Mouse (Mus musculus) cerebral cortex, adult 2 months (tissue): ENCODE data around the gene Lrch1.

Experiments
- WGBS: fragments of 180-500 bp; shearing (Covaris S2); methylation state at CpG from one replicate; pipeline ENCODE4 v1.1.7; 2018; 5-methylcytosine and 5-hydroxymethylcytosine counted together

Gene Lrch1

DNA sequence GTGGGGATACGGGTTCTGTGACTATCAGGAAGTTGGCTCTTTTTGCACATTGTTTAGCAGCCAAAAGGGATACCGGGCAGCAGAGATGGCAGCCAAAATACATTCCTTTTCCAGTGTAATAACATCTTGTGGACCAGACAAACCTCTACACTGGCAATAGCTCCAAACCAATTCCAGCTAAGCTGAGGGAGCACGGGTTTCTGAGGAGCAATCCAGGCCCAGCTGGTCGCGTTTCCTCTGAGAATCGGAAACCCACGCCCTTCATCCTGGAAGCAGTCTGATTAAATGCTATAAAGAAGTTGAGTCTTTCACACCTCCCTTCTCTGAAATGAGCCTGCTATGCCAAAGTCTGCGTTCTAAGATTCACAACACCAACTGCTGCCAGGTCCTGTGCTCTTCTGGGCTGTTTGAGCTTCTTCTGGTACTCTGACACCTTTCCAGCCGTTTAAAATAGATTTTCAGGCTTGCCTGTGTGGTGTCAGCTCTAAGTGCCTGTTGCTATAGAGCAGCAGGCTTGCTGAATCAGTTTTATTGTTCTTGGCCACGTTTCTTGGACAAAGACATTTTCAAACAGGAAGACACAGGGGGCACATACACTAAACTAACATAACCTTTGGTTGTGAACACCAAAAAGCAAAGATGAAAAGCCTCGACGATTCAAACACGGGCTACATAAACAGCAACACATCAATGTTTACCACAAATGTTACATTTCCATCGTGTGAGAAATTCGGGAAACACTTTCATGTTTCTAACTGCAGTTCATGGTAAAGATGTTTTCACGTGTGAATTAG, 94.5 kb downstream of the Lrch1 start:
- WGBS, result 15% methylated on average over 16 of the region's 16 CpGs

DNA sequence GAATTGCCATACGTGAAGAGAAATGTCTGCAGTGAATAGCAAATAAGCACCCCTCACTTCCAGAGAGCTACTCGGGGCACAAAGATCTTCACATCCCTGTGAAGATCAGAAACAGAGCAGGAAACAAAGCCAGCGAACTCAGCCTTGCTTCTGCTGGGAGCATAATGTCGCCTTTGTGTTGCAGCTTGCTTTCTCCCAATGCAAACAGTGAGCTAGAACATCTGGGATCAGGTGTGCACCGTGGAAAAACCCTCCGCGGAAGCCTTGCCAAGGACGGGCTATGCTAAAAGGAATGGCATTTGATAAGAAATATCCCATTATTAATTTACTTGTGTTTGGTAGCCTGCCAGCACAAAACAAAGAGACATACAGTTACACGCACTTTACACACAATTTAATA, 95.8 kb downstream of the Lrch1 start:
- 67% methylated on average over 9 of the region's 9 CpGs for WGBS

DNA sequence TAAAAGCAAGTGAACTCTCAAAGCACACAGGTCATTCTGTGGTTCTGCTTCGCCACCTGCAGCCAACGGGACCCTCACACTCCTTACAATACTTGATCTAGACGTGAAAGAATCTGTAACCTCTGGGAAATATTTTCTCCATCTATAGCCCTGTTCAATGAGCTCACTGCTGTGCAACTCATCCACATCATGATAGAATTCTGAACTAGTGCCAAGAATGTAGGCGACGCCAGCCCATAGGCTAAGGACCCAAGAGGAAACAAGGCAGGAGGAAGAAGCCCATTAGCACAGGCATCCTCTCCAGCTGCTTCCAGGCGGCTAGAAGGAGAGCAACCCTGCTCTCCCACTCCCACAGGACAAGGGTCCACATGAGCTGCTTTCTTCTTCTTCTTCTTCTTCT, 98.7 kb downstream of the Lrch1 start:
- WGBS, result 83% methylated on average over 6 of the region's 6 CpGs

DNA sequence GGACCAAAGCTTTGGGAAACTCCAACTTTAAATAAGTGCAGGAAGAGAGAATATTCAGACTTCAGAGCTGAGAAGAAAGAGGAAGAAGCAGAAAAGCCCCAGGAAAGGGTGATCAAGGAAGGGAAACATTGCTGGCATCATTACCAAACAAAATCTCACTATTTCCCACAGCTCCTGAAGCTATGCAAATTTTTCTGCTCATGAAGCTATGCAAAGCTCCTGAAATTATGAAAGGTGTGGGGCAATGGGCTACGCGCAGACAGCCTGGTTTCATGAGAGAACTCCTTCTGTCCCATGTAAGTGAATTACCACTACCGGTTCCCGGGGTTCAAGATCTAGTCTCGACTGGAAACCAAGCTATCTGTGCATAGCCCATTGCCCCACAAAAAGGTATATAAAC, 99.5 kb downstream of the Lrch1 start:
- 90% methylated on average over 5 of the region's 5 CpGs for WGBS

DNA sequence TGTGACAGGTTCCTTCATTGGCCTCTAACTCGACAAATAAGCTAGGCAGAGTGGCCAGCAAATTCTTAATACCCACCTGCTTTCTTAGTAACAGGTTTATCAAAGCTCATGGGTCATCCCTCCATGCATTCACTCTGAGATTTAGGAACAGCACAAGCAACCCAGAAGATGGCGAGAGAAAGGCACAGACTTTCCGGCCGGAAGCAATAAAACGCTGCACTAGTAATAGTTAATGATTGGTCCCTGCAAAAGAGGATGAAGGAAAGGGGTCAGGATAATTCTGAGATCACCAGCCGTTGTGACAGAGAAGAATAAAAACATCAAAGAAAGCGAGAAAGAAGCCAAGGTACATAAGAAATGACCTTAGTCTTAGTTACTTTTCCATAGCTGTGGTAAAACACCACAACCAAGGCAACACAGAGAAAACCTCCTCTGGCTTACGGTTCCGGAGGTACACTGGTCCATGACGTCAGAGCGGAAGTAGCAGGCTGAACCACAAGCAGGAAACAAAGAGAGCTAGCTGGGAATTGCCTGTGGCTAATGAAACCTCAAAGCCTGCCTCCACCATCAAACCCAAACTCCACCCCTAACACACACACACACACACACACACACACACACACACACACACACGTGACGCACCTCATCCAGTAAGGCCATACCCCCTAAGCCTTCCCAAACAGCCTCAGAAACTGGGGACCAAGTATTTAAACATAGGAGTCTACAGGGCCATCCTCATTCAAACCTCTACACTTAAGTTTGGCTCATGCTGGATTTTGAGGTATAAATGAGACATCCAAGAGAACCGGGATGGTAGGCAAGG, 100.2 kb downstream of the Lrch1 start:
- WGBS, result 68% methylated on average over 14 of the region's 14 CpGs

DNA sequence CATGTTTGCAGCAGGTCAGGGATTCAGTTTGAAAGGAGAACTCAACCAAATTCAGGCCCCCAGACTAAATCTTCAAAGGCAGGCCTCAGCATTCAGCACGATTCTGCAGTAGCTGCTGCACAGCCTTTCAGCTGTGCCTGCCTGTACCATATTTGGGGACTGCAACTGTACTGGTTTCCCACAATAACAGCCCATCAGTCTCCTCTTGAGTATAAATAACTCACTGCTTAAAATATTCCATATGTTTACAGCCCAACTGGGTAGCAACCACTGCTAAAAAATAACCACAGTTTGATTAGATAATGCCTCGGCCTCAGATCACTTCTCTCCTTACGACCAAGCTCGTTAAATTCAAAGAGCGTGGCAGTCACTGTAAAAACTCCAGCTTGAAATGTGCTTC, 101.0 kb downstream of the Lrch1 start:
- WGBS, result 42% methylated on average over 5 of the region's 5 CpGs

DNA sequence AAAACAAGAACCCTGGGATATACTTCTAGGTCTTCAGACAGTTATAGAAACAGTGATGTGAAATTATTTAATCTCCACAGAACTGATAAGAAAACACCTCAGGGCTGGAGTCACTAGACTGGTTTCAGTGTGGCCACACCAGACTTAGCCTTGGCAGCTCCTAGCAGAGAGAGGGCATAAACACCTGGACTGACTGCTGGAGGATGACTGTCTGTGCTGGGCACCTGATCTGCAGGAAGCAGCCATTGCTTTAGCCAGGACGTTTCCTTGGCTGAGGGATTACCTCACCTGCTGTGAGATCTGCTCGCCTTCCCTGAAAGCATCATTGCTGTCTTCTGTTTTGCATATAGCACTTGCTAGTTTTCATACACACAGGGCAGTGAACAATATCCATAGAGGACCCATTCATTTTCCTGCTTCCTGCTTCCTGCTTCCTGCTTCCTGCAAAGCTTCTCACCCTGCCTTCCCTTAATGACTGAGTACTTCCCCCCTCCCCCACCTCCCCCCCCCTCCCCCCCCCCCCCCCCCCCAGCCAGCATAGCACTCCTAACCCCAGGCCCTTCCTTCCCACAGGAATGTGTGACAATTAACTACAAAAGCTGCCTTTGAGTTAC, 101.9 kb downstream of the Lrch1 start:
- WGBS, result 60% methylated on average over 2 of the region's 2 CpGs

DNA sequence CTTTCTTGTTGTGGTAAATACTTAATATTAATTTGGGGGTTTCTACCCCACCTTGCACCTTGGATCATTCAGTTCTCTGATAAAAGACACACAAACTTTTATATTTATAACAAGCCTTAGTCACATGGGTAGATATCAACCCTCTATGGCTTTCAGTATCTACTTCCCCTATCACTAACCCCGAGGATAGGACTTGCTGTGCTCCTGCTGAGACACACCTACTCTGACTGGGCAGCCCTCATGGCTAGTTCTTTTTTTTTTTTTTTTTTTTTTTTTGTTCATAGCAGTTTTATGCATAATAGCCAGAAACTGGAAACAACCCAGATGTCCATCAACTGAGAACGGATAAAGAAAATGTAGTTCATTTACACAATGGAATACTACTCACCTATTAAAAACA, 106.0 kb downstream of the Lrch1 start:
- 76% methylated on average over 2 of the region's 2 CpGs for WGBS

DNA sequence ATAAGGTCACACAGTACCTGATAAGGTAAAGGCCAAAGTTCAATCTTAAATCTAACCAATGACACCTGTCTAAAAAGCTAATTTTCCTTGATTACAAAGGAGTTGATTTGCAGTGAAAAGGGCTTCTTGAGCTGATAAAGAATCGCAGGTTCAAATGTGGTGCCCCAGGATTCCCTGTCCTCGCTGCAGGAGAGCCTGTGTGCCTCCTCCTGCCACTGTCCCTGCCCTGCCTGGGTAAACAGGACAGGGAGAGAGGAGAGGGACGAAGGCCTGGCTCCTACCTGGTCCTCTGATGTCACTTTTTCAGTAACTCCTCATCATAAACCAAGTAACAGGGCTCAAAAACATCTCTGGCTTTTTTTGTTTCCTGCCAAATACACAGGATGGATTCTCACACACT, 106.4 kb downstream of the Lrch1 start:
- WGBS, result 95% methylated on average over 3 of the region's 3 CpGs

DNA sequence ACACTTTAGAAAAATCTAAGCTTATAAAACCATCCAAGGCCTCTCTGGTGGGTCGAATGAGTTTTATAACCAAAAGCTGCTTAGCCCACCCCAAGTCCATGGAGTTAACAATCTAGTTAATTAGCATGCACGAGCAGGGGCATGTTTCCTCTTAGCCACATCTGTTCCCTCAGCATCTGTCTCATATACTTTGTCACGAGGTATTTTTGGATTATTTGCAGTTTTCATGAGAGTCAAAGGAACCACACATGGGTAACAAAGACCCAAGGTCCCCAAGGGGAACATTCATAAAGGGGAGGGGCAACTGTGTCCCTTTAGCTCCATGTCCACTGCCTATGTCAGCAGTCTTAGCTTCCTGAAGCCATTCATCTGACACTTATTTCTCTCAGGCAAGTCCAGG, 106.9 kb downstream of the Lrch1 start:
- WGBS, result 61% methylated on average over 3 of the region's 3 CpGs

DNA sequence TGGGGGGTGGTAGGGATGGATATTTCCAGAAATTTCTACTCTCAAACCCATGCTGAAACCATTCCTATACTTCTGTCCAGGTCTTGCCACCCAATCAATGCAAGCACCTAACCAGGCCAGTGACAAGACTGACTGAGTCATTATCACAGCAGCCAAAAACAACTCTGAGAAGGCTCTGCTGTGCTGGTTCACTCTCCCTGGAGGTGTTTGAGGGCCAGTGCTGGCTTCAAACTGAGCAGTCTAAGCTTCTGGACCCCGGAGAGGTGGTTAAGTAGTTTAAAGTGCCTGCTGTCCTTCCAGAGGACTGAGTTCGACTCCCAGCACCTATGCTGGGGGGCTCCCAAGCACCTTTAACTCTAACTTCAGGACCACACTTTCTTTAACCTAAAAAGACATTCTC, 107.3 kb downstream of the Lrch1 start:
- 75% methylated on average over 2 of the region's 2 CpGs for WGBS

DNA sequence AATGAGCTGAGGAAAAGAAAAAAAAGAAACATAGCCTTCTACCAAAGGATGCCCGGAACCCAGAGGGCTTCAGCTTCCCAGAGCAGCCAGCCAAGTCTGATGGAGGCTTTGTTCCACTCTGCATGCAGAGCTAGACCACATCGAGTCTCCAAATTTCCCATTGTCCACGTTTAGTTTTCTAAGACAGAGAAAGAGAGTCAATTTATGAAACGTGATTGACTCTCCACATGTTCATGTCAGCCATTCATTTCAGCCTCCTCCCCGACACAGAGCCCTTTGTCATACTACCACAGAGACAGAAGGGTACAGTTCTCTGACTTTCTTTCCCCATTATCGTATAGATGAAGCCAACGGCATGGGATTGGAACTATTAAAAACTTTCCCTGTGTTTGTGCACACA, 108.9 kb downstream of the Lrch1 start:
- WGBS, result 80% methylated on average over 7 of the region's 7 CpGs

DNA sequence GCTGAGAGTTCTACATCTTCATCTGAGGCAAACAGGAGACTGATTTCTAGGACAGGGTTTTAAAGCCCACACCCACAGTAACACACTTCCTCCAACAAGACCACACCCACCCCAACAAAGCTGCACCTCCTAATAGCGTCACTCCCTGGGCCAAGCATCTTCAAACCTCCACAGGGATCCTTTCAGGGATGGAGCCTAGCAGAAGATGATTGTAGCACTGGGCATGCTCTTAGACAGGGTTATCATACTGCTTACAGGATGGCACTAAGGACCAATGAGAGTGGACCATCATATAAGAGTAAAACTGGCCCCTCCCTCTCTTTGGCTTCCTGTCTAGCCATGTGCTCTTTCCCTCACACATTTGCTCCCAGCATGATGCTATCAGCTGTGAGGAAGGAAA, 112.7 kb downstream of the Lrch1 start:
- 59% methylated on average over 1 of the region's 1 CpGs for WGBS

DNA sequence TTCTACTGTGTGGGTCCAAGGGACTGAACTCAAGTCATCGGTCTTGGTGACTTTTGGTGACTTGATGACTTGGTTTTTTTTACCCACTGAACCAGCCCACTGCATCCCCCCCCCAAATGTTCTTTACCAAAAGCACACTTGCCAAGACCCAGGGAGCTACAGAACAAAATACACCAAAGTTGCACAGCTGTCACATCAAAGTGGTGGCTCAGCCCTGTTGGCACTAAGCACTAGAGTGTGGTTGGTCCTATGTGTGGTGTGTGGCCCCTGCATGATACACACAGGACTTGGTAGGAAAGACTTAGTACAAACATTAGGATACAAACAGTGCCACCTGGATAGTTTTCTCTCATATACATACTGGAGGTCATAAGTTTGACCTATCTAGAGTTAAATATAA, 113.5 kb downstream of the Lrch1 start:
- whole genome bisulfite sequencing, result 96% methylated on average over 1 of the region's 1 CpGs

DNA sequence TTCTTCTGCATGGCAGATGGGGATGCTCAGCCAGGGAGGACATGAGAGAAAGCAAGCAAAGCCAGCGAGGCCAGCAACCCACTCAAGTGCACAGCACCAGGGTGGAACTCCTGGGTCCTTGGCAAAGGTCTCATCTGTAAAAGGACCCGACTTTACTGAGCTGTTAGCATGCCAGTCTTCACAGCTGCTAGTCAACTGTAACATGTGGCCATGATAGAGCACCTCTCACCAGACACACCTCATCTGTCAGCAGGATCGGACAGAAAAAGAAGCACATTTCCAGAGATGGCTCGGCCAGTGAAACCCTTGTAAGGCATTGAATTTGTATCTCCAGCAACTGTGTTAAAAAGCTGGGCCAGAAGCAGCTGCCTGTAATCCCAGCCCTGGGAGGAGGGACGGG, 116.0 kb downstream of the Lrch1 start:
- WGBS, result 87% methylated on average over 5 of the region's 5 CpGs

DNA sequence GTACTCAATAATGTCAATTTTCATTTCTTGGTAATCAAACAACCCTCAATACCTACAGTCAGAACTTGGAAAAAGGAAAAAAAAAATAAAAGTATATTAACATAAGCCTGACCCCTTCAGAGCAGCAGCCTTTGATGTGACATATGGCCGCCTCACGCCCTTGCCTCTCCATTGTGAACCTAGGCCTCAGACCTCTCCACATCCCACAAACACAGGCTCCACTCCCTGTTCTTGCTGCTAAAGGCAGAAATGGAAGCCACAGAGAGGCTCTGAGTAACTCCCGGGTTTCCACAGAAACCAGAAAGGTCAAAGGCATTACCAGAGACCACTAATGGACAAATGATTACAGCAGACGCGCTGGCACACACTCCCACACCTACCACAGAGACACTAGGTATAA, 116.6 kb downstream of the Lrch1 start:
- WGBS, result 92% methylated on average over 5 of the region's 5 CpGs

DNA sequence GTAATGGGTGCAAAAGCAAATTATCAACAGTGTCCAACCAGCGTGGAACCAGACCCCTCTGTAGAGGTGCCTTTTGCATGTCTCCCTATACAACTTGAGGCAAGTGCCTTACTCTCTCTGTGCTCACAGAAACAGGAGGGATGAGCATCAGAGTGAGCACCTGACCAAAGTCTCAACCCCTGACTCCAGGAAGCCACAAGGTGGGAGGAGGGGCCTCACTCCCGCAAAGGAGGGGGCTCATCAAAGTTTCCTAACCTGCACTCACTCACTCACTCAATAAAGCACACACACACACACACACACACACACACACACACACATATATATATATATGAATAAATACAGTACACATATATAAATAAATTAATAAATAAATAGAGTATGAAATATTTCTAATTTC, 117.1 kb downstream of the Lrch1 start:
- 87% methylated on average over 2 of the region's 2 CpGs for WGBS

DNA sequence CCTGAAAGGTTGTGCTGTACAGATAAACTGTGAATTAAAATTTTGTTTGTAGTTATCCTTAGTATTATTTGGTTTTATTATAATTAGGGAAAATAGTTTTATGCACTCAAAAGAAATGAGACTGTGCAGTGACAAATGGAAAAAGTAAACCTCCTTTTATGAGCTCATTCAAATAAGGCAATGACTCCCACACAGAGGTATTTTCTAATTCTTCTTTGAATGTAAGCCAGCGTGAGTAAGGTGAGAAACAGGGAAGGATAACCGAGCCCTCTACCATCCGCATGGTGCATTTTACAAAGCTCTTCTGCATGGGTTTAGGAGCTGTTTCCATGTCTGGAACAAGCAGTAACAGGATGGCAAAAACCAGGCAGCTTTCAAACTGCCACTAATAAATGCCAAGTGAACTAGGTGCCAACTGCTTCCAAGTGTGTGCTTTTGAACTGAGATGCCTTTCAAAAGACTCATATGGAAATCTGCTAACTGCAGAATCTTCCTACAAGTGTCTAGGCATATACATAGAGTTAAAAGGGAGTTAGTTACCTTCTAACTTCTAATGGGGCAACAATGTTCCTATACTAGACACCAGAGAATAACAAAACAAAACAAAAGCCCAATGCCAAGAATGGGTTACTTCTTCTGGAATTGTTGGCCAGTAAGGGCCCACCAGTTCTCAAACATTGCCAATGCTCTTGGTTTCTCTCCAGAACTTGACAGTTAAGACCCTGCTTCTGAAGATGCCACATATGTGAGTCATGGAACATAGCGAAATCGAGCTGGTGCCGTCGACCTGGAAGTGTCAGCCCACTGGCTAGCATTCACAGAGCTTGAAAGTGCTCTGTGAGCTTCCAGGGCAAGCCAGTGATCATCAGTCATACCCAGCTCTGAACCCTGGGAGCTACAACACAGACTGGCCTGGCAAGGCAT, 124.7 kb downstream of the Lrch1 start:
- 64% methylated on average over 7 of the region's 7 CpGs for WGBS

DNA sequence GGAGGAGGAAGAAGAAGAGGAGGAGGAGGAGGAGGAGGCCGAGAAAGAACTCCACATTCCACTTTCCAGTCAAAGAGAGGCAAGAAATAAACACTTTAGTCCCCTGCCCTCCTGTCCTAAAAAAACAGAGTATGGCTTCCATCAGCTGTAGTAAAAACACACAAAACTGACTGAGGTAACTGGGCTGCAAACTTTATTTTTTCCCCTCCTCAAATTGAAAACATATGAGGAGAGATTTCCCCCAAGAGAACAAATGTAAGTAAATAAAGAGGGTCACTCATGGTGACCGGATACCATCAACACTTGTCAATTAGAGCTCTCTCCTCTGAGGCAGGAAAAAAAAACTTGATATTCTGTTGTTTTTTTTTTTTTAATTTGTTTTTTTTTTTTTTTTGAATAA, 125.6 kb downstream of the Lrch1 start:
- WGBS, result 69% methylated on average over 2 of the region's 2 CpGs

DNA sequence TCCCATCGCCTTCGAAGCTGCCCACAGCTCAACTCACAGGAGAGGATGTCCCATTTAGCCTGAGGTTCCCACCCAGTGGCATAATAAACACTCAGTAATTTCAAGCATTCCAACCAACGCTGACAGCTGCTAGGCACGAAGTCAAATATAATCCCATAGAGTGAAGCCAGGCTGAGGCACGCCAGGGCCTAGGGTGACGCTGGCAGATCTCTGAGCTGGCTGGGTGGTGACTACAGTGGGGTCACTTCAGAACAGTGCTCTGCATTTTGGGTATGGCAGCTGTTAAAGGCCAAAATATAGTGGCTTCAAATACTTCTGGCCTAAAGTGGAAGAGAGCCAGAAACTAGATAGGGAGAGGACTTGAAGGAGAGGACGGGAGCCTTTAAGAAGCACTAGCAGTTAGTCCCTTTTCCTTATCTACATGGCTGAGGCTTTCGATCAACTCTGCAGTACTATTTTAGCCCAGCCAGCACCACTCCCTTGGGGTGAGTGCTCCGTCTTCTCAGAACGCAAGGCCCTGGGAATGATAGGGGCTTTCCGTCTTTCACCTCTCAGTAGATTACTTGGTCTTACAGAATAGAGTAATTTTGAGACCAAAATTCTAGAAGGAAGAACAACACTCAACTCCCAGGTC, 127.4 kb downstream of the Lrch1 start:
- 79% methylated on average over 11 of the region's 11 CpGs for WGBS

DNA sequence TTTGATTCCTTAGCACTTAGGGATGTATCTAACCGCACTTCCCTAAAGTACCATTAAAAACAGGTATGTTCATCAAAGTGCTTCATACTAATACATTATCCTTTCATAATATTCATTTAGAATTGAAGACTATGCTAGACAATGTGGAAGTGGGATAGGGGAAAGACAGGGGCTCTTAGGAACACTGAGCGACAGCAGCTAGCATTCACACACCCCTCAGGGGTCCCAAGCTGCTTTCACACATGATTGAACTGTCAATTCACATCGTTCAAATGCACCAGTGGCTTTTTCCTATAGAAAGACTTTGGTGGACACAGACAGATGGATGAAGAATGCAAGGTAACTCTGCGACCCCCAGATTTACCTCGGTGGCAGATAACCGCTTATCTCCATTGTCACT, 131.0 kb downstream of the Lrch1 start:
- 77% methylated on average over 6 of the region's 6 CpGs for WGBS
